Mouse (Mus musculus) ES-E14 (cell line): Measurements from ENCODE around the gene Mpc1. TPM values are rescaled to one million over a fixed set of nuclear protein-coding genes. Genes with fewer than 3 reads are reported as not detected.
"Not testable (repeated sequence)": the region's sequence is repeated elsewhere in the genome, so short reads cannot be mapped to it uniquely, and the experiment has no call there.

Experiments
- DNase-seq: peaks from one replicate; pipeline ENCODE4 v3.0.0-alpha.2; 2013; ENCODE audit warnings: low read depth, low spot score
- H3K27ac ChIP-seq: 2 replicates; pipeline ENCODE4 v1.5.1; 2012; ENCODE audit warnings: low read depth, mild to moderate bottlenecking, low read length, moderate library complexity, mixed read lengths; ENCODE audit not compliant: poor library complexity, insufficient read depth, severe bottlenecking
- H3K36me3 ChIP-seq: 2 replicates; pipeline ENCODE4 v1.6.1; 2012; ENCODE audit warnings: mild to moderate bottlenecking, low read length, moderate library complexity, mixed read lengths; ENCODE audit not compliant: control insufficient read depth, poor library complexity, insufficient read depth, severe bottlenecking
- H3K4me1 ChIP-seq, 2 experiments: fragments of 150-350 bp in 1 of 2; sonication (generic) in 1 of 2; 2 replicates each; pipeline ENCODE4 v1.6.1; 2012; ENCODE audit warnings: low read length in 2 of 2, mild to moderate bottlenecking in 1 of 2, mixed read lengths in 1 of 2; ENCODE audit not compliant: control insufficient read depth in 2 of 2, insufficient read depth in 2 of 2, poor library complexity in 1 of 2
- H3K4me3 ChIP-seq, 2 experiments: fragments of 150-350 bp in 1 of 2; sonication (generic) in 1 of 2; 2 replicates each; pipeline ENCODE4 v1.5.1; 2012; ENCODE audit warnings: low read length in 2 of 2, low read depth in 1 of 2, mild to moderate bottlenecking in 1 of 2, mixed read lengths in 1 of 2; ENCODE audit not compliant: insufficient read depth in 1 of 2, poor library complexity in 1 of 2, severe bottlenecking in 1 of 2
- H3K9ac ChIP-seq: 2 replicates; pipeline ENCODE4 v1.6.1; 2012; ENCODE audit warnings: low read depth, mild to moderate bottlenecking, low read length, mixed read lengths; ENCODE audit not compliant: poor library complexity, insufficient read depth, severe bottlenecking
- H3K9me3 ChIP-seq: fragments of 150-350 bp; sonication (generic); 2 replicates; pipeline ENCODE4 v1.6.1; 2012; ENCODE audit warnings: low read depth, mild to moderate bottlenecking, low read length; ENCODE audit not compliant: control insufficient read depth, insufficient read depth
- CHD2 ChIP-seq: IDR thresholded peaks from 2 replicates; pipeline ENCODE4 v1.6.1; 2014; ENCODE audit warnings: mild to moderate bottlenecking, low read depth, low read length, inconsistent platforms
- HCFC1 ChIP-seq: IDR thresholded peaks from 2 replicates; pipeline ENCODE4 v1.6.1; 2012; ENCODE audit warnings: low read length, inconsistent platforms, borderline replicate concordance; ENCODE audit not compliant: insufficient read depth
- MAFK ChIP-seq: IDR thresholded peaks from 2 replicates; pipeline ENCODE4 v1.6.1; 2014; ENCODE audit warnings: mild to moderate bottlenecking, low read depth, low read length, inconsistent platforms; ENCODE audit not compliant: insufficient read depth
- ZC3H11A ChIP-seq: IDR thresholded peaks from 2 replicates; pipeline ENCODE4 v1.6.1; 2012; ENCODE audit warnings: low read depth, mild to moderate bottlenecking, inconsistent platforms, low read length, borderline replicate concordance
- ZNF384 ChIP-seq: IDR thresholded peaks from 2 replicates; pipeline ENCODE4 v1.6.1; 2012; ENCODE audit warnings: low read depth, low read length, inconsistent platforms
- in situ Hi-C, 2 experiments: fragments of 600-800 bp; cut with MboI; formaldehyde crosslinking; loops; one replicate each; pipeline ENCODE4 v1.15.1; 2025; ENCODE audit warnings: low sequenced_read_pairs in 2 of 2, inconsistent platforms in 1 of 2; ENCODE audit not compliant: unreplicated experiment in 2 of 2
- total RNA-seq: library from RNA; depleted of rRNA; stranded (reverse); fragments of 300-350 nt; gene quantifications from 2 replicates; pipeline ENCODE4 v1.2.3, GENCODE M21; 2012

The Mpc1 gene
- total RNA-seq, 1 experiment = 35.7 TPM

- 0 out of 4 replicates have a peak, but pooled peaks cover 0 to 2% of the 10 kb centered on the region in 2 experiments for H3K4me1 ChIP-seq
- DNase-seq = no peak
- in situ Hi-C loops = no loop called here
- H3K9me3 ChIP-seq = no peaks in the 10 kb centered on the region
- no peaks in the 10 kb centered on the region for H3K36me3 ChIP-seq
- no peak for TF ChIP-seq MAFK
- no peak for TF ChIP-seq ZC3H11A
- no peak for TF ChIP-seq HCFC1
- no peak for TF ChIP-seq CHD2
- TF ChIP-seq ZNF384 = no peak
- H3K4me3 ChIP-seq = no peak overlapping the region
- H3K27ac ChIP-seq = no peak overlapping the region
- no peak overlapping the region for H3K9ac ChIP-seq
Measured at GRCm38 (mm10) chr17:8255583-8255982, 27.1 kb upstream of the Mpc1 start.

- Histone ChIP-seq H3K36me3 (no peaks in the 10 kb centered on the region), H3K9ac (no peak overlapping the region), H3K4me1 (0 out of 4 replicates have a peak, but pooled peaks cover 0 to 2% of the 10 kb centered on the region in 2 experiments), H3K27ac (no peak overlapping the region), H3K9me3 (no peaks in the 10 kb centered on the region), H3K4me3 (no peak overlapping the region)
- no peak for DNase-seq
- TF ChIP-seq ZC3H11A = no peak
- no peak for TF ChIP-seq CHD2
- TF ChIP-seq MAFK = no peak
- TF ChIP-seq ZNF384 = peak; percentile 75
- TF ChIP-seq HCFC1 = no peak
- in situ Hi-C loops = no loop called here
Measured at GRCm38 (mm10) chr17:8256982-8257381, 25.7 kb upstream of the Mpc1 start.

- in situ Hi-C loops, H3K36me3 ChIP-seq, H3K27ac ChIP-seq, H3K9ac ChIP-seq, H3K4me3 ChIP-seq, H3K4me1 ChIP-seq, H3K9me3 ChIP-seq: not testable (repeated sequence)
- peak; percentile 46 for DNase-seq
- TF ChIP-seq ZC3H11A = 0 out of 2 replicates have a peak, but pooled peaks have one; percentile 30
Measured at GRCm38 (mm10) chr17:8264638-8265037, 18.1 kb upstream of the Mpc1 start.

GRCm38 (mm10) chr17:8272054-8272749, 10.5 kb upstream of the Mpc1 start:
- H3K9ac ChIP-seq = no peak overlapping the region
- in situ Hi-C loops = no loop called here

GRCm38 (mm10) chr17:8272951-8273350, 9.8 kb upstream of the Mpc1 start:
- Histone ChIP-seq H3K9me3 (no peaks in the 10 kb centered on the region), H3K4me1 (no peaks in the 10 kb centered on the region), H3K9ac (no peak overlapping the region), H3K4me3 (no peak overlapping the region), H3K27ac (no peak overlapping the region), H3K36me3 (no peaks in the 10 kb centered on the region)
- no peak for TF ChIP-seq MAFK
- no peak for TF ChIP-seq HCFC1
- no peak for TF ChIP-seq CHD2
- TF ChIP-seq ZNF384 = no peak
- TF ChIP-seq ZC3H11A = no peak
- in situ Hi-C loops = no loop called here
- DNase-seq = no peak

More at GRCm38 (mm10) chr17:8272054-8272749, 10.5 kb upstream of the Mpc1 start:
- Histone ChIP-seq H3K27ac (no peak overlapping the region), H3K4me3 (no peak overlapping the region), H3K9me3 (no peaks in the 10 kb centered on the region), H3K4me1 (no peaks in the 10 kb centered on the region), H3K36me3 (no peaks in the 10 kb centered on the region)
- no peak for DNase-seq
- no peak for TF ChIP-seq MAFK
- TF ChIP-seq ZC3H11A = no peak
- no peak for TF ChIP-seq HCFC1
- TF ChIP-seq CHD2 = no peak
- no peak for TF ChIP-seq ZNF384
